Mouse (Mus musculus) E14TG2a.4 (cell line): ENCODE measurements around the gene Slc25a3.
A peak's percentile ranks its signal among the peaks of the same experiment; 100 is the strongest.

Experiments used
- H3K27me3 ChIP-seq: 2 replicates; pipeline ENCODE4 v1.6.1; 2014; ENCODE audit warnings: low read length, control low read depth; ENCODE audit not compliant: insufficient read depth
- H3K36me3 ChIP-seq: 2 replicates; pipeline ENCODE4 v1.6.1; 2014; ENCODE audit warnings: low read length, control low read depth; ENCODE audit not compliant: insufficient read depth
- H3K4me1 ChIP-seq: replicated peaks from 2 replicates; pipeline ENCODE4 v1.6.1; 2014; ENCODE audit warnings: low read depth, low read length, control low read depth
- H3K4me3 ChIP-seq: replicated peaks from 2 replicates; pipeline ENCODE4 v1.5.1; 2014; ENCODE audit warnings: mild to moderate bottlenecking, low read length
- H3K9me3 ChIP-seq: 2 replicates; pipeline ENCODE4 v1.6.1; 2014; ENCODE audit warnings: low read length, control low read depth
- CTCF ChIP-seq: conservative IDR thresholded peaks from 2 replicates; pipeline ENCODE4 v1.5.1; 2014; ENCODE audit warnings: low read length
- NANOG ChIP-seq: IDR thresholded peaks from 2 replicates; pipeline ENCODE4 v1.6.1; 2014; ENCODE audit warnings: borderline replicate concordance, low read length, mixed read lengths
- POU5F1 ChIP-seq: IDR thresholded peaks from 2 replicates; pipeline ENCODE4 v1.6.1; 2014; ENCODE audit warnings: low read length, borderline replicate concordance

Gene Slc25a3

GRCm38 (mm10) chr10:91145413-91145812, 21.6 kb upstream of the Slc25a3 start:
- peaks cover 53% of the 10 kb centered on the region for H3K36me3 ChIP-seq
- no peaks in the 10 kb centered on the region for H3K9me3 ChIP-seq
- no peak overlapping the region for H3K4me3 ChIP-seq
- no peak for TF ChIP-seq NANOG
- TF ChIP-seq POU5F1 = no peak
- no peak for TF ChIP-seq CTCF
- no peaks in the 10 kb centered on the region for H3K27me3 ChIP-seq
- peaks cover 32% of the 10 kb centered on the region for H3K4me1 ChIP-seq

DNA sequence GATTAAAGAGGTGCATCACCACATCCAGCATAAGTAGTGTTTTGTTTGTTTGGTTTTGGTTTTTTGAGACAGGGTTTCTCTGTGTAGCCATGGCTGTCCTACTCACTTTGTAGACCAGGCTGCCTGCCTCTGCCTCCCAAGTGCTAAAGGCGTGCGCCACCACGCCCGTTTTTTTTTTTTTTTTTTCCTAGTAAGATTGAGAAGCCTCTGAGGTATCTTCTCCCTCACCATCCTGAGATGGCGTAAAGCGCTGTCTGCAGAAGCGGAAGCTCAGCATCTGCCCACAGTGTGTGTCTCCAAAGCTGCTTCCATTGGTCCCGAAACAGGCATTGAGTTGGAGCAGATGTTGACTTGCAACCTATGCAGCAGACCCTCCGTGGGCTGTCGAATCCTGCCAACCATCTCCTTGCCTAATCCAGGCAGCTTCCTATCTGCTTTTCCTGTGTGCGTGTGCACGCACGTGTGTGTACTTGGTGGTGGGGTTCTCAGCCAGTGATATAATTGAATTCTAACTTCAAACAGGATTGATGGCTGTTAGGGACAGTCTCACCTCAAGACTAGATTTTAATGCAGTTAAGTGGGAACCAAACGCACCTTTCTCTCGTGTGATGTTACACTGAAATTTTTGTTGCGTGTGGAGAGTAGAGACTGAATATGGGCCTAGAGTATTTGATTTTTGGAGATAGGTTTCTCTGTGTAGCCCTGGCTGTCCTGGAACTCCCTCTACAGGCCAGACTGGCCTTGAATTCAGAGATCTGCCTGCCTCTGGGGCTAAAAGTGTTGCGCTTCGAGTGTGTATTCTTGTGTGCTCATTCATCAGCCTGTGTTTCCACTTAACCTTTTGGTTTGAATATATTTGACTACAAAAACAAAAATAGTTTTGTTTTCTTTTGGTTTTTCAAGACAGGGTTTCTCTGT, 19.7 kb upstream of the Slc25a3 start:
- H3K27me3 ChIP-seq = no peaks in the 10 kb centered on the region
- peaks cover 35% of the 10 kb centered on the region for H3K36me3 ChIP-seq
- peak; percentile 33 for TF ChIP-seq CTCF
- no peak for TF ChIP-seq NANOG
- H3K4me1 ChIP-seq = peaks cover 34% of the 10 kb centered on the region
- H3K9me3 ChIP-seq = no peaks in the 10 kb centered on the region
- H3K4me3 ChIP-seq = no peak overlapping the region

DNA sequence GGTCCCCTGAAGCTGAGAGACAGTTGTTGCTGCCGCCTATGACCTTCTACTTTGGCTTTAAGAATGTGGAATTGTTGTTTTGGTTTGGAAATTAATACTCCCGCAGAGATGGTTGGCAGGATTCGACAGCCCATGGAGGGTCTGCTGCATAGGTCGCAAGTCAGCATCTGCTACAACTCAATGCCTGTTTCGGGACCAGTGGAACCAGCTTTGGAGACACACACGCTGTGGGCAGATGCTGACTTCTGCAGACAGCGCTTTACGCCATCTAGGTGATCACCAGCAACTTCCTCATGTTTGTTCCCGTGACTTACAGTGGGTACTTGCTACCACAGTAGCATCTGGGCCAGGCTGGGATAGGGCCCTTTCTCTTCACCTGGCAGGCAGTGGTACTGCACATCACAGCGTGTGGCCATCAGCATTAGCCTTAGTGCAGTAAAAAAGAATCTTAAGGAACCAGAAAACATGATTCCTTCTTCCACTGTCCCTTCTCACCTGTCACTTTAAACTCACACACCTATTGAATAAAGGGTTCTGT, 18.9 kb upstream of the Slc25a3 start:
- Histone ChIP-seq H3K9me3 (no peaks in the 10 kb centered on the region), H3K4me3 (no peak overlapping the region), H3K36me3 (peaks cover 26% of the 10 kb centered on the region), H3K4me1 (peaks cover 41% of the 10 kb centered on the region), H3K27me3 (no peaks in the 10 kb centered on the region)
- TF ChIP-seq POU5F1 (no peak), CTCF (0 out of 2 replicates have a peak, but pooled peaks have one; percentile 4)

- Histone ChIP-seq H3K36me3 (peaks cover 17% of the 10 kb centered on the region), H3K4me3 (no peak overlapping the region), H3K4me1 (peaks cover 48% of the 10 kb centered on the region), H3K9me3 (no peaks in the 10 kb centered on the region), H3K27me3 (no peaks in the 10 kb centered on the region)
- TF ChIP-seq POU5F1 = no peak
- peak; percentile 64 for TF ChIP-seq CTCF
Measured at GRCm38 (mm10) chr10:91141564-91141963, 17.7 kb upstream of the Slc25a3 start.

DNA sequence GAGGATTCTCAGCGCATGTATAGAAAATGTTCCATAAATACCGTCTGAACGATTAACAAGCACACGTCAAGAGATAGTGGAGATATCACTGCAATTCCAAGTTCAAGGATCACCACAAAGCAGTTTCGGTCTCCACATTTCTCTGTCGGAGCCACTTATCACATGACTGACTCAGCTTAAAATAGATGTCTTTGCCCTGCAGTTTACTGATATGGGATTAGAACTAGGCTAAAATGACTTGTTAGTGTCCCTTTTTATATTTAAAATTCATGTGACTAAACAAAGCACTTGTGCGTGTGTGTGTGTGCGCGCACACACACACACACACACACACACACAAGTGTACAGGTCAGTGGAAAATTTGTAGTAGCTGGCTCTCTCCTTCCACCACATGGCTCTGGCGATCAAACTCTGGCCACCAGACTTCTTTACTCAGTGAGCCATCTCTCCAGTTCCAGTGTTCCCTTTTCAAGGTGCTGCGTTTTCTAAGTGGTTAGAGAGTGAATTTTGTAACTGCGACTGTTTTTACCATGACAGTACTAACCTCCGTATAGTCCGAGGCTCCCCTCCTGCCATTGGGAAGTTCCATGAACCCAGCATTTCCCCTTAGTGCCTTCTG, 15.4 kb upstream of the Slc25a3 start:
- TF ChIP-seq POU5F1 (no peak), NANOG (no peak), CTCF (no peak)
- H3K4me3 ChIP-seq = no peak overlapping the region
- H3K4me1 ChIP-seq = peaks cover 44% of the 10 kb centered on the region

GRCm38 (mm10) chr10:91138317-91138716, 14.5 kb upstream of the Slc25a3 start:
- Histone ChIP-seq H3K4me3 (no peak overlapping the region), H3K9me3 (no peaks in the 10 kb centered on the region), H3K36me3 (no peaks in the 10 kb centered on the region)

More for the DNA sequence above, 15.4 kb upstream of the Slc25a3 start:
- Histone ChIP-seq H3K9me3 (no peaks in the 10 kb centered on the region), H3K36me3 (no peaks in the 10 kb centered on the region), H3K27me3 (no peaks in the 10 kb centered on the region)

DNA sequence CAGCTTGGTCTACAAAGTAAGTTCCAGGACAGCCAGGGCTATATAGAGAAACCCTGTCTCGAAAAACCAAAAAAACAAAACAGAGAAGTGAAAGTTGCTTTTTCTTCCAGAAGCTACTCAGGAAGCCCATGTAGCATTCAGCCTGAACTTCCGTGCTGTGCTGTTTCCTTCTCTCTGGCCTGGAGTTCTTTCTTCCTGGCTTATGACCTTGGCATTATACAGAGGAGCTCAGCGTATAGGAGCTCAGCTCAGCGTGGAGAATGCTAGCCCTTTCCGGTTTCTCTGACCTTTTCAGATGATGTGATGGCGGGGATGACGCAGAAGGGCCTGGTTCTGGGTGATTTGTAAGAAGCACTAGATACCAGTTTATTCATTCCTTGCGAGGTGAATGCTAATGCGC, 13.5 kb upstream of the Slc25a3 start:
- Histone ChIP-seq H3K4me1 (peaks cover 25% of the 10 kb centered on the region), H3K36me3 (no peaks in the 10 kb centered on the region), H3K27me3 (no peaks in the 10 kb centered on the region), H3K4me3 (no peak overlapping the region), H3K9me3 (no peaks in the 10 kb centered on the region)
- TF ChIP-seq NANOG = no peak
- TF ChIP-seq POU5F1 = no peak
- no peak for TF ChIP-seq CTCF

More at GRCm38 (mm10) chr10:91138317-91138716, 14.5 kb upstream of the Slc25a3 start:
- peaks cover 34% of the 10 kb centered on the region for H3K4me1 ChIP-seq
- TF ChIP-seq POU5F1 (no peak), NANOG (no peak), CTCF (no peak)
- H3K27me3 ChIP-seq = no peaks in the 10 kb centered on the region

DNA sequence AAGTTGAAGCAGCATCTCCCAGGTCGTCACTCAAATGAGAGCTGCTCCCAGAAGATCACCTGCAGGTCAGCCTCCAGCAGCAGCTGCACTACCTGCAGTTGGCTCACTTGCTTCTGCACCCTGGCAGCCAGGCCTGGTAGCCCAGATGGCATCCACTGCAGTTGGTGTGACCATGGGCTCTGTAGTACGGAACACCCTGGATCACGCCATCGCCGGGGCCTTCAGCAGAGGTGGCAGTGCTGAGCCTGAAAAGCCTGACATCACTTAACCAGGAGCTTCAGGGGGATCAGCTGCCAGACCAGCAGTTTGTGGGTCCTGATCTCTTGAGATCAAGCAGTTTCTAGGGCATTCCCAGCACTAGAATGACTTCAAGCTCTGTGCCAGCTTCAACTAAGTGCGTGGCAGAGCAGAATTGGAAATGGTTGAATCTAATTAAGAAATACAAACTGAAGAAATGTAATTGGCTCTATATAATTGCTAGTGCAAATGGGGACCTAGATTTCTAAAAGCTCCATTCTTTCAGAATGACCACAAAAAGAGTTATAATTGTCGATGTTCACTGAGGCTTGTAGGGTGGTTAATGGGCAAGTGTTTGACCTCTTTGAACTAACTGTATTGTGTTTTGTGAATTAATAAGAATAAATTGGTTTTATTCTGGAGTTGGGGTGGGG, 11.6 kb upstream of the Slc25a3 start:
- H3K9me3 ChIP-seq = peaks cover 7% of the 10 kb centered on the region
- H3K27me3 ChIP-seq = no peaks in the 10 kb centered on the region
- H3K4me1 ChIP-seq = peaks cover 37% of the 10 kb centered on the region
- no peak overlapping the region for H3K4me3 ChIP-seq
- no peaks in the 10 kb centered on the region for H3K36me3 ChIP-seq
- no peak for TF ChIP-seq NANOG
- TF ChIP-seq POU5F1 = no peak
- no peak for TF ChIP-seq CTCF
